Mouse (Mus musculus) spleen, adult 2 months (tissue): Measurements from ENCODE around the gene Gbx2.

Experiments
- CTCF ChIP-seq: fragments of 200-500 bp; IDR thresholded peaks from 2 replicates; pipeline ENCODE4 v1.5.1; 2011; ENCODE audit warnings: mild to moderate bottlenecking, inconsistent platforms; ENCODE audit not compliant: insufficient read depth, insufficient read length, insufficient replicate concordance; ENCODE audit errors: extremely low read depth
- POLR2A ChIP-seq: fragments of 200-500 bp; IDR thresholded peaks from 2 replicates; pipeline ENCODE4 v1.6.1; 2011; ENCODE audit warnings: low read depth, low read length, inconsistent platforms

DNA sequence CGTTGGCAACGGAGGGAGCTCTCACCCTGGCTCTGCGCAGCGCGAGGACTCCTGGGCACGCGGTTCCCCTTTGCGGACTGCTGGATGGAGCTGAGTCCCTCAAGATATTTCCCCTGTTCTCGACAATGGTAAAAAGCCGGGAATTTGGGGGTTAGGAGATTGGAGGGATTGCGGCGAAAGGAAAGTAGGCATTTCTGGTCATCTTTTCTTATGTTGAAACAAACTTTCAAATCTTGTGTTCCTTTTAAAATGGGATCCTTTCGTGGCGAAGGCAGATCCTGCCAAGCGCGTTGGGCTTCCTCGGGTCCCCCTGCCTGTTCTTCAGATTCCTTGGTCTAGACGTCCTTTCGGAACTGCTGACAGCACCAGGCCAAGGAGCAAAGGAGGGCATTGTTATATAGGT, 1.0 kb upstream of the Gbx2 start:
- TF ChIP-seq POLR2A, result no peak
- no peak for TF ChIP-seq CTCF
